Mouse (Mus musculus) olfactory bulb, adult 2 months (tissue): ENCODE data around the gene Uso1.

Source experiments
- CTCF ChIP-seq: fragments of 200-500 bp; IDR thresholded peaks from 2 replicates; pipeline ENCODE4 v1.5.1; 2012; ENCODE audit warnings: low read depth, mild to moderate bottlenecking, low read length, moderate library complexity; ENCODE audit not compliant: insufficient read depth
- POLR2A ChIP-seq: fragments of 200-500 bp; IDR thresholded peaks from 2 replicates; pipeline ENCODE4 v1.6.1; 2012; ENCODE audit warnings: mild to moderate bottlenecking, low read depth, low read length, moderate library complexity; ENCODE audit not compliant: insufficient read depth

DNA sequence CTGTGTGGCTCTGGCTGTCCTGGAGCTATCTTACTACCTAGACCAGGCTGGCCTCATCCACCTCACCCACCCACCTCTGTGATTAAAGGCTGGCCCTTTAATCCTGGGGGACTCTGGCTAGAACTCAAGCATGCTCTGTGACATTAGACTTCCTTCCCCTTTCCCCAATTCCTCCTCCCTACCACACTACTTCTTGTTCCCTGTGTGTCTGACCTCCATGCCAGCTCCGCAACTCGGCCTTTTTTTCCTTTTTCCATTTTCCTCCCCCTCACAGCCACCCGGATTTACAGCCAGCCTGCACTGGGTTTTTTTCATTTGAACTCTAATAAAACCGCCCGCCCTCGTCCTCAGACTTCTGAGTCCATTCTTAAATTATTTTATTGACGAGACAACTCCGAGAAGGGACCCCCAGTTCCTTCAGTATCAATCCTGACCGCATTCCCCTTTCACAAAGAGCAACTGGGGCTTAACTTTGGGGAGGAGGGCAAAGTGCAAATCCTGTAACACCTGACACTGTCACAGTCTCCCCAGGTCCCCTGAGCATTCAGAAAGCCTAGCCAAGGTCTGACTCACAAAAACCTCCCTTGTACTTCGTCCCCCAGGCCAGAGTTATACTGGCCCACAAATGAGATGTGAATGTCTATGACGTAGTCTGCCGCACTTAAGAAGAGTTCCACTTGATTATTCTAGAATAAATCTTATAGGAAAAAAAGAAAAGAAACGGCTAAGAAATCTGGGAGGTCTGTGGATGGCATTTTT lies 39.2 kb upstream of the Uso1 start:
- TF ChIP-seq CTCF, result no peak
- TF ChIP-seq POLR2A, result no peak
